ENCODE assay signal across 8 mouse cellular contexts in the genomic region with DNA sequence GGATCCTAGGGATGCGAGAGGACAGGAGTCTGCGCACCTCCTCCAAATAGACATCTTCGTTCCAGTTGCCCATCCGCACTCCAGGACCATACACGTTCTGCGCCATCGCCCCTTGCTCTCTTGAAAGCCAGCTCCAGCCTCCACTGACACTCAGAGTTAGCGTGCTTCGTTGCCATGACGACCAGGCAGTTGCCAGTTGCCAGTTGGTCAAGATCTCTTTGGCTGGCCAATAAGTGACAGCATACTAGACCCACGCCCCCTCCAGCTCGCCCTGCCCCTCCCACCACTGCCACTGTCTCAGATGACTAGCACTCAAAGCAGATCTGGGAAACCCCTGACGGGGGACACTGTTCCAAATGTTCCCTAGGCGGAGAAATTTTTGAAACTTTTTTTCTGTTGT. TPM values are rescaled to one million over a fixed set of nuclear protein-coding genes. Genes with fewer than 3 reads are reported as not detected.
DNase-seq lines count a peak whose midpoint lies in the region; ATAC-seq and TF ChIP-seq lines count a peak whose summit lies in the region.

A gene (minus strand): TSS at position 176 of the 400 bp plus-strand sequence.

- H3K36me3 ChIP-seq in CH12.LX (replicated peaks in 1 of 2; ENCODE audit: control insufficient read depth in 1 of 2, insufficient read depth in 1 of 2, low read length in 1 of 2): no peaks in the 10 kb centered on the region
- no peaks in the 10 kb centered on the region for H3K36me3 ChIP-seq in embryonic facial prominence, embryonic 13.5 days
- no peaks in the 10 kb centered on the region for H3K36me3 ChIP-seq in kidney, postnatal 0 days (ENCODE audit: insufficient read depth, low read length)

- no peak for TF ChIP-seq POLR2A in CH12.LX (IDR thresholded peaks at IDR 0.05; ENCODE audit: low read depth, low read length)

- TF ChIP-seq EP300 in CH12.LX (IDR thresholded peaks at IDR 0.05; ENCODE audit: low read length): no peak

- H3K9ac ChIP-seq in CH12.LX (ENCODE audit: insufficient read depth, low read depth): no peak within 1 kb of the TSS
- no peak within 1 kb of the TSS for H3K9ac ChIP-seq in embryonic facial prominence, embryonic 13.5 days
- no peak within 1 kb of the TSS for H3K9ac ChIP-seq in kidney, postnatal 0 days (ENCODE audit: low read depth, low read length)

- dilution Hi-C loops in CH12.LX (cut with MboI; ENCODE audit: extremely low pct_ligation_motif_present, extremely low pct_unique_long_range_greater_than_20kb, low sequenced_read_pairs): no loop called here

- TF ChIP-seq RAD21 in CH12.LX (IDR thresholded peaks at IDR 0.05; ENCODE audit: low read depth, low read length): no peak

- peaks cover 4 to 10% of the 10 kb centered on the region in 2 experiments for H3K4me1 ChIP-seq in CH12.LX (ENCODE audit: control insufficient read depth in 1 of 2, insufficient read depth in 2 of 2)
- peaks cover 15% of the 10 kb centered on the region for H3K4me1 ChIP-seq in embryonic facial prominence, embryonic 13.5 days
- no peaks in the 10 kb centered on the region for H3K4me1 ChIP-seq in kidney, postnatal 0 days (replicated peaks; ENCODE audit: insufficient read depth, low read length)

- H3K4me2 ChIP-seq in CH12.LX (ENCODE audit: insufficient read depth, low read depth, poor library complexity, severe bottlenecking): peak within 1 kb of the TSS; percentile 0; the same call in 1 of the 2 replicates
- peak within 1 kb of the TSS; percentile 49 for H3K4me2 ChIP-seq in embryonic facial prominence, embryonic 13.5 days
- no peak within 1 kb of the TSS for H3K4me2 ChIP-seq in kidney, postnatal 0 days (ENCODE audit: low read length)

- peak; percentile 56; the same call in 1 of the 2 replicates for ATAC-seq in embryonic facial prominence, embryonic 13.5 days (ENCODE audit: insufficient number of reproducible peaks, insufficient read depth, low FRiP score, low TSS enrichment, low read depth)
- peak; percentile 89 for ATAC-seq in kidney, postnatal 0 days (replicated peaks; ENCODE audit: low FRiP score, low read depth)

- in situ Hi-C loops in CH12.LX (cut with MboI; ENCODE audit: low pct_ligation_motif_present, low pct_unique_long_range_greater_than_20kb, low sequenced_read_pairs): no loop called here

- DNase-seq in cerebellum, postnatal 14 days: peak; percentile 78 to 89
- no peak for DNase-seq in cerebellum, adult 9-10 months
- peak; percentile 79 for DNase-seq in CH12.LX (ENCODE audit: extremely low read depth)
- peak; percentile 91 for DNase-seq in kidney, postnatal 0 days (ENCODE audit: low spot score)
- peak; percentile 64 to 78 for DNase-seq in lung, postnatal 4 days
- peak; percentile 68 for DNase-seq in testis, postnatal 14 days (ENCODE audit: low spot score)
- DNase-seq in gastrocnemius, postnatal 25 days: no peak

- H3K79me2 ChIP-seq in CH12.LX (replicated peaks; ENCODE audit: control insufficient read depth, extremely low read depth, insufficient read depth, poor library complexity, severe bottlenecking): no peaks in the 10 kb centered on the region

- no peak for TF ChIP-seq CTCF in CH12.LX (conservative IDR thresholded peaks at IDR 0.05 in 1 of 2, IDR thresholded peaks at IDR 0.05 in 1 of 2; ENCODE audit: low read depth in 2 of 2, low read length in 2 of 2)
- TF ChIP-seq CTCF in kidney, postnatal 0 days (IDR thresholded peaks at IDR 0.05; ENCODE audit: low read depth): no peak

- no peaks in the 10 kb centered on the region for H3K9me3 ChIP-seq in CH12.LX (replicated peaks; ENCODE audit: low read length)
- H3K9me3 ChIP-seq in embryonic facial prominence, embryonic 13.5 days: no peaks in the 10 kb centered on the region
- no peaks in the 10 kb centered on the region for H3K9me3 ChIP-seq in kidney, postnatal 0 days (replicated peaks; ENCODE audit: low read length)

- H3K4me3 ChIP-seq in CH12.LX (replicated peaks in 1 of 3; ENCODE audit: low read depth in 2 of 3, low read length in 2 of 3, poor library complexity in 1 of 3): no peak within 1 kb of the TSS
- peak within 1 kb of the TSS; percentile 7; the same call in 1 of the 2 replicates for H3K4me3 ChIP-seq in embryonic facial prominence, embryonic 13.5 days
- no peak within 1 kb of the TSS for H3K4me3 ChIP-seq in kidney, postnatal 0 days (replicated peaks; ENCODE audit: low read depth, low read length)

- H3K27ac ChIP-seq in CH12.LX (ENCODE audit: insufficient read depth, low read depth): no peak within 1 kb of the TSS
- no peak within 1 kb of the TSS for H3K27ac ChIP-seq in embryonic facial prominence, embryonic 13.5 days
- H3K27ac ChIP-seq in kidney, postnatal 0 days: no peak within 1 kb of the TSS

- no peaks in the 10 kb centered on the region for H3K27me3 ChIP-seq in CH12.LX (replicated peaks)
- no peaks in the 10 kb centered on the region for H3K27me3 ChIP-seq in embryonic facial prominence, embryonic 13.5 days
- no peaks in the 10 kb centered on the region for H3K27me3 ChIP-seq in kidney, postnatal 0 days (ENCODE audit: insufficient read depth, low read length)

- 8% methylated on average over 14 of the region's 14 CpGs for WGBS in embryonic facial prominence, embryonic 13.5 days
- WGBS in kidney, postnatal 0 days: 6% methylated on average over 14 of the region's 14 CpGs

TF ChIP-seq in CH12.LX, 34 proteins besides CTCF, POLR2A, EP300 and RAD21:
- no peak for TF ChIP-seq E2F4 (IDR thresholded peaks at IDR 0.05; ENCODE audit: insufficient replicate concordance, low read depth, low read length)
- peak; percentile 61; the same call in 1 of the 2 replicates for TF ChIP-seq MXI1 (IDR thresholded peaks at IDR 0.05; ENCODE audit: low read depth, low read length)

RNA-seq across cellular contexts. Expression of the gene that starts here (rescaled TPM):
- total RNA-seq in CH12.LX (2012; rRNA removed) (0.08 TPM in 1 of 2 replicates, not detected in the other), CH12.LX (2014; rRNA removed) (0.42 TPM in 1 of 2 replicates, not detected in the other)
- 0.17 TPM in 1 of 2 replicates, not detected in the other for polyA plus RNA-seq in CH12.LX (2012; ENCODE audit: insufficient read length, low read depth)
- 0.39 and 0.41 TPM in 2 replicates for polyA plus RNA-seq in embryonic facial prominence, embryonic 13.5 days (2015; fragmentation: Nextera tagmentation; extraction: Ambion mirVana)
- polyA plus RNA-seq in kidney, postnatal 0 days (2015; fragmentation: Nextera tagmentation; extraction: Ambion mirVana): 0.27 and 0.34 TPM in 2 replicates
- not detected for total RNA-seq in gastrocnemius, postnatal 25 days (2021)

Comparison
In these comparisons a context has a peak if more than half of its experiments do, and no peak if none do; other contexts are left out.
1. DNase-seq: peak in cerebellum, postnatal 14 days (2 of 2), lung, postnatal 4 days (2 of 2) and testis, postnatal 14 days (single experiment); none in cerebellum, adult 9-10 months (single experiment) and gastrocnemius, postnatal 25 days (single experiment).
2. Peak in DNase-seq and H3K4me2 ChIP-seq in CH12.LX; RNA of the gene not detected or under 1 TPM.
3. Peak in ATAC-seq, H3K4me3 ChIP-seq and H3K4me2 ChIP-seq in embryonic facial prominence, embryonic 13.5 days; RNA of the gene not detected or under 1 TPM.
4. Peak in DNase-seq and ATAC-seq in kidney, postnatal 0 days; RNA of the gene not detected or under 1 TPM.